Comparison of ENCODE assay signal across 31 mouse cellular contexts in the genomic region with DNA sequence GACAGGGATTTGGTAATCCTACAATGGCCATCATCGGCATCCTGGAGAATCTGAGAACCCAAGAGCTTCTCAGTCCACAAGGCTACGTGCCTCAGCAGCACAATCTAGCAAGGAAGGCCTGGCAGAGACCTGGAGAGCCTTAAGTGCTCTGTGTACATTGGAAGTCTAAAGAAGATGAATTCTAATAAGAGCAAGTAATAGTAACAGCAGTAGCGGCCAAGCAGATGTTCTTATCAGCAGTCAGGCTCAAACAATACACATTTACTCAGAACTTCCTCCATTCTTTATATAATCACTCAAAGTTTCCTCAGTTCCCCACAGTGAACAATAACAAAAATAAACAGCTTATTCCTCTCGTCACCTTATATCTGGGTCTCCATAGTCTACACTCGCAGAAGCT. TPM values are rescaled to one million over a fixed set of nuclear protein-coding genes. Genes with fewer than 3 reads are reported as not detected.
"Had no signal": no experiment of that assay in that cellular context is flagged by ENCODE, and none has a peak within 500 bp of the region (broad histone marks: within the 10 kb centered on the region; RNA-seq: fewer than 3 reads in every experiment).

No protein-coding gene starts in this region.

- H3K36me3 ChIP-seq: heart, embryonic 10.5 days; heart, embryonic 12.5 days; hindbrain, embryonic 10.5 days; hindbrain, embryonic 12.5 days; intestine, embryonic 15.5 days; limb, embryonic 10.5 days; limb, embryonic 12.5 days had no signal

- ATAC-seq: hindbrain, embryonic 16.5 days; inflammation-experienced regulatory T-cells, adult 6 months; intestine, embryonic 15.5 days; intestine, postnatal 0 days had no signal

- H3K4me3 ChIP-seq: gastrocnemius, adult 2 months; heart, embryonic 10.5 days; heart, embryonic 12.5 days; hindbrain, embryonic 10.5 days; hindbrain, embryonic 12.5 days; intestine, embryonic 15.5 days; layer of hippocampus, adult 2 months; left cerebral cortex, adult 2 months; limb, embryonic 10.5 days; limb, embryonic 12.5 days had no signal

- H3K4me2 ChIP-seq: heart, embryonic 12.5 days; hindbrain, embryonic 12.5 days; hindbrain, embryonic 14.5 days; intestine, embryonic 15.5 days; limb, embryonic 12.5 days had no signal

- DNase-seq: gastrocnemius, adult 2 months; gastrocnemius, postnatal 10 days; gastrocnemius, postnatal 25 days; heart, adult 18-20 months; heart, postnatal 14 days; heart, postnatal 36 days; kidney, adult 18-20 months; kidney, adult 8-10 months; kidney, postnatal 10 days; kidney, postnatal 25 days; kidney, postnatal 4 days; liver had no signal

- H3K9me3 ChIP-seq: heart, embryonic 10.5 days; heart, embryonic 12.5 days; hindbrain, embryonic 10.5 days; hindbrain, embryonic 12.5 days; intestine, embryonic 15.5 days; limb, embryonic 10.5 days; limb, embryonic 12.5 days had no signal

- H3K27me3 ChIP-seq: heart, embryonic 12.5 days; hindbrain, embryonic 12.5 days; intestine, embryonic 15.5 days; limb, embryonic 12.5 days had no signal

- H3K27ac ChIP-seq: gastrocnemius, adult 2 months; heart, embryonic 10.5 days; hindbrain, embryonic 10.5 days; hindbrain, embryonic 12.5 days; hindbrain, embryonic 14.5 days; intestine, embryonic 15.5 days; layer of hippocampus, adult 2 months; left cerebral cortex, adult 2 months; limb, embryonic 10.5 days; limb, embryonic 12.5 days had no signal

- H3K4me1 ChIP-seq: heart, embryonic 10.5 days; heart, embryonic 12.5 days; hindbrain, embryonic 10.5 days; hindbrain, embryonic 12.5 days; intestine, embryonic 15.5 days; limb, embryonic 10.5 days; limb, embryonic 12.5 days had no signal

- H3K9ac ChIP-seq: heart, embryonic 12.5 days; hindbrain, embryonic 12.5 days; hindbrain, embryonic 14.5 days; intestine, embryonic 15.5 days; limb, embryonic 12.5 days had no signal

RNA-seq across cellular contexts. Expression of a gene that starts 21.0 kb away (rescaled TPM):
- polyA plus RNA-seq: frontal cortex, adult 2 months; heart, embryonic 10.5 days; heart, embryonic 14.5 days; heart, embryonic 16.5 days; hindbrain, embryonic 12.5 days; hindbrain, embryonic 14.5 days; hindbrain, embryonic 16.5 days; inflammation-experienced regulatory T-cells, adult 6 months; intestine, embryonic 15.5 days; kidney, embryonic 14.5 days; kidney, embryonic 16.5 days; limb, embryonic 12.5 days had no signal

RNA-seq across cellular contexts. Expression of a gene that starts 22.0 kb away (rescaled TPM):
- polyA plus RNA-seq: frontal cortex, adult 2 months; heart, embryonic 10.5 days; heart, embryonic 12.5 days; heart, embryonic 14.5 days; heart, embryonic 16.5 days; hindbrain, embryonic 10.5 days; hindbrain, embryonic 12.5 days; hindbrain, embryonic 14.5 days; hindbrain, embryonic 16.5 days; inflammation-experienced regulatory T-cells, adult 6 months; intestine, embryonic 15.5 days; intestine, postnatal 0 days; kidney, embryonic 14.5 days; kidney, embryonic 16.5 days; limb, embryonic 10.5 days; limb, embryonic 12.5 days; limb, embryonic 14.5 days had no signal
